Mouse (Mus musculus): ENCODE measurements around the gene Fgd5.

- TF ChIP-seq POLR2A (IDR thresholded peaks at IDR 0.05; ENCODE audit: borderline replicate concordance, extremely low read depth, insufficient read depth, insufficient read length, poor library complexity, severe bottlenecking): no peak
- TF ChIP-seq CTCF (IDR thresholded peaks at IDR 0.05; ENCODE audit: borderline replicate concordance, extremely low read depth, insufficient read depth, insufficient read length): no peak
Measured at GRCm38 (mm10) chr6:91972201-91972646, 6.5 kb upstream of the Fgd5 start.

Measured in brain, embryonic 14.5 days (tissue).